Mouse (Mus musculus): ENCODE measurements around the gene Rpl14.

Rpl14 gene

GRCm38 (mm10) chr9:120614059-120614458 lies 42.8 kb downstream of the Rpl14 start:
- no peak for DNase-seq

GRCm38 (mm10) chr9:120618101-120618500 lies 46.9 kb downstream of the Rpl14 start:
- DNase-seq: no peak

GRCm38 (mm10) chr9:120619347-120619708 lies 48.1 kb downstream of the Rpl14 start:
- no peak for DNase-seq

- DNase-seq: peak; percentile 56
Observed at GRCm38 (mm10) chr9:120619709-120620408, 48.6 kb downstream of the Rpl14 start.

GRCm38 (mm10) chr9:120620409-120620745 lies 49.1 kb downstream of the Rpl14 start:
- DNase-seq: no peak
